Mouse (Mus musculus): ENCODE measurements around the gene Tsc22d4. TPM values are rescaled to one million over a fixed set of nuclear protein-coding genes. Genes with fewer than 3 reads are reported as not detected.
"Not testable (repeated sequence)": the region's sequence is repeated elsewhere in the genome, so short reads cannot be mapped to it uniquely, and the experiment has no call there.

Gene Tsc22d4
- total RNA-seq, 2 experiments from 2014 or later, result 160 to 174 TPM

GRCm38 (mm10) chr5:137746282-137746850, 836 bp downstream of the Tsc22d4 start:
- DNase-seq (ENCODE audit: low spot score in 2 of 2), result no peak
- Histone ChIP-seq H3K4me3 (peak overlapping the region; percentile 82), H3K27ac (peak overlapping the region; percentile 93)
- no peak for TF ChIP-seq CTCF (conservative IDR thresholded peaks at IDR 0.05)

DNA sequence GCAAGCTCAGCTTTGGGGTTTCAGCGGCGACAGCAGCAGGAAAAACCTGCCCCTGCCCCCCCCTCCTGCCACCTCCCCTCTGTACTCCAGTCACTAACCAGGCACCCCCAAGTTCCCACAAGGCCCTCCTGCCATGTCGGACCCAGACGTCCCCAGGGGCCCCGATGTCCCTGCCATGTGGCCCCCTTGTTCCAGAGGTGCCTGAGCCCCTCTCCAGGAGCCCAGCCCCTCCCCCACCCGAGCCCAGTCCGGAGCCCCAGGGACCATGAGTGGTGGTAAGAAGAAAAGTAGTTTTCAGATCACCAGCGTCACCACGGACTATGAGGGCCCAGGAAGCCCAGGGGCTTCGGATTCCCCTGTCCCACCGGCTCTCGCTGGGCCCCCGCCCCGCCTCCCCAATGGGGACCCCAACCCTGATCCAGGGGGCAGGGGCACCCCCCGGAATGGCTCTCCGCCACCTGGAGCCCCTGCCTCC, 1.4 kb downstream of the Tsc22d4 start:
- DNase-seq (ENCODE audit: low spot score in 2 of 2), result no peak
- Histone ChIP-seq H3K4me3 (peak overlapping the region; percentile 82), H3K27ac (peak overlapping the region; percentile 93)
- TF ChIP-seq CTCF (conservative IDR thresholded peaks at IDR 0.05), result no peak

DNA sequence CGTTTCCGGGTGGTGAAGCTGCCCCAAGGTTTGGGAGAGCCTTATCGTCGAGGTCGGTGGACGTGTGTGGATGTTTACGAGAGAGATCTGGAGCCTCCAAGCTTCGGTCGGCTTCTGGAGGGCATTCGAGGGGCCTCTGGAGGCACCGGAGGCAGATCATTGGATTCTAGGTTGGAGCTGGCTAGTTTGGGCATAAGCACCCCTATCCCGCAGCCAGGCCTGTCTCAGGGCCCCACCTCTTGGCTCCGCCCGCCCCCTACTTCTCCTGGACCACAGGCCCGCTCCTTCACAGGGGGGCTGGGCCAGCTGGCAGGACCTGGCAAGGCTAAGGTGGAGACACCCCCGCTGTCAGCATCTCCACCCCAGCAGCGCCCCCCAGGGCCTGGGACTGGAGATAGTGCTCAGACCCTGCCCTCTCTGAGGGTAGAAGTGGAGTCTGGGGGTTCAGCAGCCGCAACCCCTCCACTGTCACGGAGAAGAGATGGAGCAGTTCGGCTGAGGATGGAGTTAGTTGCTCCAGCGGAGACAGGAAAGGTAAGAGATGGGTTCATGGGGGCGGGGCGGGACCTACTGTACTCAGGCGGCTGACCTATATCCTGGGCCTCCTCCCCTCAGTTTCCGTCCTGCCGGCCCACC, 1.9 kb downstream of the Tsc22d4 start:
- peak; percentile 39 for TF ChIP-seq CTCF (conservative IDR thresholded peaks at IDR 0.05)
- Histone ChIP-seq H3K27ac (peak overlapping the region; percentile 93), H3K4me3 (peak overlapping the region; percentile 82)
- no peak for DNase-seq (ENCODE audit: low spot score in 2 of 2)

GRCm38 (mm10) chr5:137748130-137748770, 2.7 kb downstream of the Tsc22d4 start:
- TF ChIP-seq CTCF (conservative IDR thresholded peaks at IDR 0.05), result no peak
- no peak for DNase-seq (ENCODE audit: low spot score in 2 of 2)
- peak overlapping the region; percentile 93; the same call in 1 of the 2 replicates for H3K27ac ChIP-seq
- peak overlapping the region; percentile 82 for H3K4me3 ChIP-seq

DNA sequence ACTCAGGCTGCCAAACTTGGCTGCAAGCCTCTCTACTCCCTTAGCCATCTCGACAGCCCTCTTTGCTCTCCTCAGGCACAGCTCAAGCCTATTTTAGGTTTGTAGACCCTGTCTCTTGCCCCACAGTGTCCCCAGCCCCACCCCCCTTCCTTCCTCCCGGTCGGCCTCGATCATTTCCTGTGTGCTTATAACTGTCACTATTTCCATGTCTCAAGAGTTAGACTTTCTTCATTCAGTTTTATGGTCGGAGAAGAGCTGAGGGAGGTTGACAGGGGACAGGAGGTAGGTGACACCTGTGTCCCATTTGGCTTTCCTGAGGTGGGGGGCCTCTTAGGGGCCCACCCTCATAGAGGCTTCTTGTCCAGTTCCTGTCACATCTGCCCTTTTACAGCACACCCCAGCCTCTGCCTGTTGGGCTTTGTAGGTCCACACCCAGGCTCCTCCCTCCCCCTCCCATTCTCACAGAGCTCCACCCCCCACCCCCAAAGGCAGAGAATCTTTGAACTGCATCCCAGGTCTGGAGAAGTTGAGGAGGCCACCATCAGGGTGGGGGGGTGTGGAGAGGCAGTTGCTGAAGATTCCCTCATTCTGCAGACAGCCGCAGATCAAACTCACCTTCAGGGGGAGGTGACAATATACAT, 3.8 kb downstream of the Tsc22d4 start:
- DNase-seq (ENCODE audit: low spot score in 2 of 2), result no peak
- no peak for TF ChIP-seq CTCF (conservative IDR thresholded peaks at IDR 0.05)
- H3K27ac ChIP-seq, result peak overlapping the region; percentile 39; the same call in 1 of the 2 replicates
- H3K4me3 ChIP-seq, result peak overlapping the region; percentile 13; the same call in 1 of the 2 replicates

- not testable (repeated sequence) for H3K4me3 ChIP-seq; DNase-seq (ENCODE audit: low spot score in 2 of 2); H3K27ac ChIP-seq
Measured at GRCm38 (mm10) chr5:137750212-137750611, 4.7 kb downstream of the Tsc22d4 start.

DNA sequence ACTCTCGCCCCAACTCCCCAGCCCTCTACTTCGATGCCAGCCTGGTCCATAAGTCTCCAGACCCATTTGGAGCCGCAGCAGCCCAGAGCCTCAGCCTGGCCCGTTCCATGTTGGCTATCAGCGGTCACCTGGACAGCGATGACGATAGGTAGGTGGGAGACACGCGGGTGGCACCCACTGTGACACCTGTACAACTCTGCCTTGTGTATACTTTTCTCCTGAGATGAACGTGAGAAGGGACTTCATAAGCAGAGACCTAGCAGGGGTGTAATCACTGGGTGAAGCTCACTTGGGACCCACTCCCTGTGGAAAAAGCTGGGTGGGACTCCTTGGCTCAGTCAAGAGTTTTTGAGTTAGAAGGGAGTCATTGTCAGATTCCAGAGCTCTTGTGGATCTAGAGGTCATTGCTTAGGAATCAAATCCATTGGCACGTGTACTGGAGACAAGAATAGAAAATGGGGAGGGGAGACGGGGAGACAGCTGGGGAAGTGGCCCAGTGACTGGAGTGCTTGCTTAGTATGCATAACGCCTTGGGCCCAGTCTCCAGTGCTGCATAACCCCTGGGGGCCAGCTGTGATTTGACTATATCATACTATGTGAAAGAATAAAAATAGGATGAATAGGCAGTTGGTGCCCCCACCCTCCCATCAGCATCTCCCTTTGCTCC, 5.8 kb downstream of the Tsc22d4 start:
- Histone ChIP-seq H3K4me3 (no peak overlapping the region), H3K27ac (no peak overlapping the region)
- no peak for TF ChIP-seq CTCF (conservative IDR thresholded peaks at IDR 0.05)
- DNase-seq (ENCODE audit: low spot score in 2 of 2), result no peak

DNA sequence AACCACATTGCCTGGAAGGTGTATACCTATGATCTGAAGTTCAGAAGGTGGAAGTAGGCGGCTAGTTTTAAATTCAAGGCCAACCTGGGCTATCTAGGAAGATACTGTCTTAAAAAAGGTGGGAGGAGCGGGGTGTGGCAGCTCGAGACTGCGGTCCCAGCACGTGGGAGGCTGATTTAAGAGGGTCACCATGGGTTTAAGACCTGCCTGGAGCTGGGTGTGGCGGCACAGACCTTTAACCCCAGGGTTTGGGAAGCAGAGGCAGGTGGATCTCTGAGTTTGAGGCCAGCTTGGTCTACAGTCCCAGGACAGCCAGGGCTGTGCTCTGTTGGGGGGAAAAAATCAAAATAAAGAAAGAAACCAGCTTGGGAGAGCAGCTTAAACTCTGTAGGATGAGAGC, 6.5 kb downstream of the Tsc22d4 start:
- H3K4me3 ChIP-seq, result no peak overlapping the region
- TF ChIP-seq CTCF (conservative IDR thresholded peaks at IDR 0.05), result no peak
- no peak for DNase-seq (ENCODE audit: low spot score in 2 of 2)
- no peak overlapping the region for H3K27ac ChIP-seq

GRCm38 (mm10) chr5:137753111-137753832, 7.7 kb downstream of the Tsc22d4 start:
- no peak for TF ChIP-seq CTCF (conservative IDR thresholded peaks at IDR 0.05)
- no peak for DNase-seq (ENCODE audit: low spot score in 2 of 2)

DNA sequence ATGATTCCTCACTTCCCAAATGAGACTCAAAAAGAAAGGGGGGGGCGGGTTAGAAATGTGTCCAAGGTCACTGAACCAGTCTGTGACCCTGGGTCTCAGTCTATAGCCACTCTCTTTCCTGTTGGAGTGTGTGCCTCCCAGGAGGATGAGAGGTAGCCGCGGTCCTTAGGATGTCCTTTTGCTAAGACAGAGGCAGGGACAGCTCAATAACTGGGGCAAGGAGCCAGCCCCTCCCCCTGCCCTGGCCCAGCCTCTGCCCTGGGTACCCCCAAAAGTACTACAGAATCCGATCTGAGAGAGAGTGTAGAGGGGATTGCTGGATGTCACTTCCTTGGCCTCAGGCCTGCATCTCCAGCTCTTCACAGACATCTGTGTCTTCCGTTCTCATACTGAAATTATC, 9.9 kb downstream of the Tsc22d4 start:
- H3K27ac ChIP-seq, result peak overlapping the region; percentile 51; the same call in 1 of the 2 replicates
- no peak for DNase-seq (ENCODE audit: low spot score in 2 of 2)

More at GRCm38 (mm10) chr5:137753111-137753832, 7.7 kb downstream of the Tsc22d4 start:
- no peak overlapping the region for H3K4me3 ChIP-seq
- H3K27ac ChIP-seq, result no peak overlapping the region

GRCm38 (mm10) chr5:137756106-137756505, 10.6 kb downstream of the Tsc22d4 start:
- peak overlapping the region; percentile 51; the same call in 1 of the 2 replicates for H3K27ac ChIP-seq
- H3K4me3 ChIP-seq, result no peak overlapping the region
- DNase-seq (ENCODE audit: low spot score in 2 of 2), result no peak
- TF ChIP-seq CTCF (conservative IDR thresholded peaks at IDR 0.05), result no peak

More for the DNA sequence above, 9.9 kb downstream of the Tsc22d4 start:
- TF ChIP-seq CTCF (conservative IDR thresholded peaks at IDR 0.05), result no peak
- H3K4me3 ChIP-seq, result no peak overlapping the region
